Mouse (Mus musculus): Measurements from ENCODE around the gene Letmd1.

DNA sequence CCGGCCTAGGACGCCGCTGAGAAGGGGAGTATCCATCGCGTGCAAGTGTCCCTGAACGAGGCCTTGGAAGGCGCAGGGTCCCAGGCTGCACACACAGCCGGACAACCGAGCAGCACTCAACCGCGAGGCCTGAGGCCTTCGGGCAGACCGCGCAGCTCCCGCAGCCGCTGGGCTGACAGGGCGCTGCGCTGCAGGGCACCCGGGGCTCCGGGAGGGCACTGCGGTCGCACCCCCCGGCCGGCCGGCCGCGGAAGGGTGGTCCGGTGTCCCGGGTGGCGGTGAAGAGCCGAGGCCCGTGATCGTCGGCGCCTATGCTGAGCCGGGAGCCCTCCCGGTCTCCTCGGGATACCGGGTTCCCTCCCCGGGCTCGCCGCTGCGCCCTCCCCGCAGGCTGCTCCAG, 46.3 kb upstream of the Letmd1 start:
- TF ChIP-seq GATA1 (IDR thresholded peaks at IDR 0.05; ENCODE audit: borderline replicate concordance, low read length) (no peak), FLI1 (IDR thresholded peaks at IDR 0.05; ENCODE audit: low read length) (no peak)

Measured in megakaryocyte, embryonic 14.5 days (primary cell).